Mouse (Mus musculus) gastrocnemius, postnatal 36 days (tissue): ENCODE results near the gene Hmga2. TPM values are rescaled to one million over a fixed set of nuclear protein-coding genes. Genes with fewer than 3 reads are reported as not detected.
"Not testable (repeated sequence)": the region's sequence is repeated elsewhere in the genome, so short reads cannot be mapped to it uniquely, and the experiment has no call there.

Experiments used
- DNase-seq, 2 experiments: peaks; one replicate each; pipeline ENCODE4 v3.0.0; 2022
- intact Hi-C: fragments of 180-260 bp; cut with DNase I; formaldehyde crosslinking; loops from one replicate; pipeline ENCODE4 v1.15.1; 2025
- microRNA-seq, 2 experiments: library from miRNA; unstranded; fragments of <30 nt; microRNA quantifications; one replicate each; pipeline ENCODE4 v1.2.0; 2021
- total RNA-seq, 2 experiments: library from RNA; stranded (reverse); gene quantifications; 2 replicates each; pipeline ENCODE4 v1.2.3; 2021

Gene Hmga2
- total RNA-seq, 2 experiments from 2014 or later: not detected

DNA sequence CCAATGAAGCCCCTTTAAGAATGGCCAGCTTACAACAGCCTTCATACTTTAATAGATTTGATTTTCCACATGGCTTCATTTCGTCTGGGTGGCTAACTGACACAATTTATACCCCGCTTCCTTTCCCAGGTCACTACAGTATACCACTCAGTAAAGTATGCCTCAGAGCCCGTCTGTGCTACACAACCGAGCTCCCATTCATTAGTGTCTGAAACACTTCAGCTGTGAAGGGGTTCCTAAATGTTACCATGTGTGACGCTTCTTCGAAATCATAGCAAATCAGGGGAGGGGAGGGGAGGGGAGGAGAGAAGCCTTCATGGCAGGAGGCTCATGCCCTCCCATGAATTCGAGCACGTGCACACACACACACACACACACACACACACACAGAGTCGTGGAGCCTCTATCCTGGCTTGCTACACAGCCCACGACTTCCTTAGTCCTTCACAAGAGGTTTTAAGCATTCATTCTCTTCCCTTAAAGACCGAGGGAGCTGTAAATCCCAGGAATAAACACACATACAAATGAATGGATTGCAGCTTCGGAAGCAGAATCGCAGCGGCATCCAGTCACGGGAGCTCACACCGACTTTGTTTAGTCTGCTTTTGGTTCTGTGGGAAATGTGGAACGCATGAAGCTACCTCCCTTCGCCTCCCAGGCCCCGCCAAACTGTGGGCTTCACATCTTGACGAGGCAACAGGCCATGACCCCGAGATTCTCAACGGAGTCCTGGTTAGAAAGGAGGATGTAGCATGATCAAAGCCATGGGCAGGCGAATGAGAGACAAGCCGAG lies 110.7 kb downstream of the Hmga2 start:
- DNase-seq: no peak
- intact Hi-C loops: no loop called here

- DNase-seq: no peak
- intact Hi-C loops: no loop called here
Measured at GRCm38 (mm10) chr10:120363983-120364582, 112.2 kb downstream of the Hmga2 start.

DNA sequence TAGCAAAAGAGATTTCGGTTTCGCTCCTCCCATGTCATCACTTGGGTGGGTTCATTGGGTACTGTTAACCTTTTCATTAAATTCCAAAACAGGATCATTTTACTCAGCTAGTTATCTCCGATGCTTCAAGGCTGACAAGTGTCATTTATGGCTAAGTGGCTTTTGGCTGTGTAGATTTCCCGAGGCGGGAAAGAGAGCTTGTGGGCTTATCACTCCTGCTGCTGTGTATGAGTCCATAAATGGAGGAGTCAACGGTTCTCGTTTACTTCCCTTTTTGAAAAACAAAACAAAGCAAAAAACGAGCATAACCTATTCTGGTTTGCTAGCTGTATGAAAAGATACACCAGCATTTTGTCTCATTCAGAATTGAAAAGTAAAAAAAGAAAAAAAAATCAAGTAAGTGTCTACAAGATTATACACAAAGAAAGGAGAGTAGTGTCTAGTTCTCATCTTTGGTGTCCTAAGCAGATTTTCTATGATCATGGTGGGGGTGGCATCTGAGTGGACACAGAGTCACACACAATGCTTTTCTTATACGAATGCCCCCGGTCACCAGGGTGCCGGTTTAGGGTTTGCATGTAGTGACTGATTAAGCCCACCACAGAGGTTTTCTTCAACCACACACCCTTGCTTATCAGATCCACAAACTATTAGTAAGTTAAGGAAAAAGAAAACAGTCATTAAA lies 112.8 kb downstream of the Hmga2 start:
- intact Hi-C loops: not testable (repeated sequence)

GRCm38 (mm10) chr10:120354523-120355030 lies 121.7 kb downstream of the Hmga2 start:
- intact Hi-C loops: no loop called here
- DNase-seq: no peak

More for the DNA sequence above, 112.8 kb downstream of the Hmga2 start:
- not testable (repeated sequence) for DNase-seq

- intact Hi-C loops: no loop called here
- no peak for DNase-seq
Measured at GRCm38 (mm10) chr10:120345325-120345724, 130.9 kb downstream of the Hmga2 start.

- intact Hi-C loops: no loop called here
- no peak for DNase-seq
Measured at GRCm38 (mm10) chr10:120344558-120345318, 131.5 kb downstream of the Hmga2 start.

GRCm38 (mm10) chr10:120339906-120340305 lies 136.4 kb downstream of the Hmga2 start:
- DNase-seq, intact Hi-C loops: not testable (repeated sequence)

DNA sequence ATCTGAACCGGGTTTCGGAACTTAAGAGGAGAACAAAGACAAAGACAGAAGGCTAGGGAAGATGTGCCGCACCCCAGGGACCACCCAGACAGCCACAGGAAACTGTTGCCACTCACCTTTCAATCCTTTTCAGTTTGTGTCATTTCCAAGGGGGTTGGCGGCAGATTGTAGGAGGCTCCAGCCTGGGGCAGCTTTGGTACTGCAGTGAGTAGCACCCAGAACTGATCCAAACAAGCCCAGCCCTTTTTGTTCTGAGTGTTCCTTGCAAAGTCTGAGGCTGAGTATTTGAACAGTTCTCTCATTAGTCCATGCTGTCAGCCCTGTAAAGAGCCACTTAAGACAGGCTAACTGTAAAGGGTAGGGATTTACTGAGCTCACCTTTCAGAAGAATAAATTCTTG lies 136.9 kb downstream of the Hmga2 start:
- intact Hi-C loops: no loop called here
- no peak for DNase-seq

DNA sequence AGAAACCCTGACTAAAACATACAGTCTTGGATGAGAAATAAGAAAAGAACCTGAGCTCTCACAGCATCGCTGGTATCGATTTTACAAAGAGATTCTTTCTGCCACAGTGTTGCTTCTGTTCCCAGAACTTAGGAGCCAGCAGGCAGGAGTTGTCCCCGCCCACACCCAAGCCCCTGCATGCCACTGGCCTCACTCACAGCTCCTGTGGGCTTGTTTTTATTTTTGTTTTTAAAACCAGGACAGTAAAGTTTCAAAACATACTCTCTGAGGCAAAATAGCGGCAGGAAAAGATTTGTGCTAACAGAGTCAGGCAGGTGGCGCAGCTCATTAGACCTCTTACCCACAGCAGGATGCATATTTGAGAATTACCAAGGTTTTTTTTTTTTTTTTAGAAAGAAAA lies 137.4 kb downstream of the Hmga2 start:
- no peak for DNase-seq
- intact Hi-C loops: no loop called here

GRCm38 (mm10) chr10:120338431-120338830 lies 137.8 kb downstream of the Hmga2 start:
- DNase-seq, intact Hi-C loops: not testable (repeated sequence)

DNA sequence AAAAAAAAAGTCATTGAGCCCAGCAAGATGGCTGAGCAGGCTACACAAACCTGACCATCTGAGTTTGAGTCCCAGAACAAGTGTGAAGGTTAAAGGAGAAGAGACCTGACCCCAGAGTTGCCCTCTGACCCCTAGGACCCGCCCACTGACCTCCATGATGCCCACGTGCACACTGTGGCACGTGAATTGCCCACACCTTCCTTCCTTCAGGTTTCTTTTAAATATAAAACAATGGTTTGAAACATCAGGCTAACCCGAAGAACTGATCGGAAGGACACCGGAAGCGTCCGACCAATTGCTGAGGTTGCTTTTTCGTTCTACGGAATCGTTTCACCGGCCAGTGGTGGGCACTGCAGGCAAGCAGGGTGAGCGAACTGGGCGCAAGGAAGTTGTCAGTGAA lies 148.3 kb downstream of the Hmga2 start:
- no peak for DNase-seq
- intact Hi-C loops: no loop called here

GRCm38 (mm10) chr10:120323584-120324203 lies 152.6 kb downstream of the Hmga2 start:
- DNase-seq: no peak
- intact Hi-C loops: no loop called here

GRCm38 (mm10) chr10:120322815-120323214 lies 153.5 kb downstream of the Hmga2 start:
- intact Hi-C loops: no loop called here
- DNase-seq: no peak

GRCm38 (mm10) chr10:120319614-120320013 lies 156.7 kb downstream of the Hmga2 start:
- intact Hi-C loops: no loop called here
- no peak for DNase-seq

Small RNA genes lying within 50 kb of the gene (microRNA-seq; reads per million reads assigned to microRNA genes)
- 0 reads per million in 2 experiments for gene Mir763

Other genes with a start within 250 kb of the Hmga2 start
- gene Llph, start 249.4 kb downstream of the Hmga2 start, total RNA-seq: 10 to 100 TPM; 11.9 to 15.8 TPM